Mouse (Mus musculus) liver, embryonic 14.5 days (tissue): ENCODE measurements at regions not wholly inside any gene's neighbourhood (a gene's known extent, or its start where the extent isn't known, plus 50 kb on each side); places are given as distances from the start of the nearest gene placed in this dataset.

Source experiments
- CTCF ChIP-seq: IDR thresholded peaks from 2 replicates; pipeline ENCODE4 v1.5.1; 2016; ENCODE audit warnings: antibody characterized with exemption, low read depth, control low read depth
- EP300 ChIP-seq: IDR thresholded peaks from 2 replicates; pipeline ENCODE4 v1.6.1; 2016; ENCODE audit warnings: antibody characterized with exemption, low read depth

- TF ChIP-seq CTCF (no peak), EP300 (no peak)
Observed at GRCm38 (mm10) chr13:107681719-107682118, 362.5 kb upstream of the Smim15 start.
